Mouse (Mus musculus) embryonic facial prominence, embryonic 12.5 days (tissue): ENCODE measurements around the gene Cdc123. TPM values are rescaled to one million over a fixed set of nuclear protein-coding genes. Genes with fewer than 3 reads are reported as not detected.
"Not testable (repeated sequence)": the region's sequence is repeated elsewhere in the genome, so short reads cannot be mapped to it uniquely, and the experiment has no call there.

Source experiments
- ATAC-seq: fragments of 200-750 bp; cut with Nextera tagmentation; 2 replicates; pipeline ENCODE4 v1.8.0; 2017; ENCODE audit not compliant: insufficient number of reproducible peaks, insufficient read depth, low FRiP score, low TSS enrichment
- H3K27ac ChIP-seq: fragments of 300-500 bp; sonication (generic); 2 replicates; pipeline ENCODE4 v1.5.1; 2016; ENCODE audit warnings: mild to moderate bottlenecking
- H3K27me3 ChIP-seq: fragments of 300-500 bp; sonication (generic); 2 replicates; pipeline ENCODE4 v1.6.1; 2016; ENCODE audit warnings: mild to moderate bottlenecking, moderate library complexity
- H3K36me3 ChIP-seq: fragments of 300-500 bp; sonication (generic); 2 replicates; pipeline ENCODE4 v1.6.1; 2016; ENCODE audit warnings: mild to moderate bottlenecking
- H3K4me1 ChIP-seq: fragments of 300-500 bp; sonication (generic); 2 replicates; pipeline ENCODE4 v1.6.1; 2016
- H3K4me2 ChIP-seq: fragments of 300-500 bp; sonication (generic); replicated peaks from 2 replicates; pipeline ENCODE4 v1.6.1; 2016; ENCODE audit warnings: mild to moderate bottlenecking, moderate library complexity
- H3K4me3 ChIP-seq: fragments of 300-500 bp; sonication (generic); 2 replicates; pipeline ENCODE4 v1.5.1; 2016; ENCODE audit warnings: mild to moderate bottlenecking
- H3K9ac ChIP-seq: fragments of 300-500 bp; sonication (generic); 2 replicates; pipeline ENCODE4 v1.6.1; 2016; ENCODE audit warnings: mild to moderate bottlenecking, moderate library complexity
- H3K9me3 ChIP-seq: fragments of 300-500 bp; sonication (generic); 2 replicates; pipeline ENCODE4 v1.6.1; 2016; ENCODE audit warnings: mild to moderate bottlenecking, moderate library complexity
- WGBS: fragments of 180-500 bp; shearing (Covaris S2); methylation state at CpG from one replicate; pipeline ENCODE4 v1.1.7; 2016; 5-methylcytosine and 5-hydroxymethylcytosine counted together
- polyA plus RNA-seq: library from polyadenylated mRNA; unstranded; fragments of >200 nt; fragmentation: Nextera tagmentation; extraction: Ambion mirVana; gene quantifications from 2 replicates; pipeline ENCODE4 v1.2.1, GENCODE M21; 2016

Gene Cdc123
- polyA plus RNA-seq, 1 experiment from 2014 or later, result 358 TPM

GRCm38 (mm10) chr2:5844181-5844872, 637 bp downstream of the Cdc123 start:
- peak overlapping the region; percentile 84 for H3K9ac ChIP-seq
- H3K4me3 ChIP-seq, result peak overlapping the region; percentile 75
- 0 out of 2 replicates have a peak, but pooled peaks cover 3% of the 10 kb centered on the region for H3K9me3 ChIP-seq
- H3K4me2 ChIP-seq, result peak overlapping the region; percentile 59
- H3K36me3 ChIP-seq, result peaks cover 34% of the 10 kb centered on the region
- H3K27ac ChIP-seq, result peak overlapping the region; percentile 94
- peaks cover 5% of the 10 kb centered on the region; the same call in 1 of the 2 replicates for H3K4me1 ChIP-seq
- H3K27me3 ChIP-seq, result no peaks in the 10 kb centered on the region
- ATAC-seq, result 0 out of 2 replicates have a peak, but pooled peaks have one; percentile 28
- 4% methylated on average over 23 of the region's 23 CpGs for WGBS

- peaks cover 53% of the 10 kb centered on the region for H3K36me3 ChIP-seq
- H3K4me2 ChIP-seq, result no peak overlapping the region
- no peak overlapping the region for H3K27ac ChIP-seq
- no peaks in the 10 kb centered on the region for H3K4me1 ChIP-seq
- no peaks in the 10 kb centered on the region for H3K27me3 ChIP-seq
- H3K9ac ChIP-seq, result no peak overlapping the region
- 98% methylated on average over 11 of the region's 11 CpGs for WGBS
- no peak for ATAC-seq
- H3K4me3 ChIP-seq, result no peak overlapping the region
- H3K9me3 ChIP-seq, result 0 out of 2 replicates have a peak, but pooled peaks cover 3% of the 10 kb centered on the region
Measured at GRCm38 (mm10) chr2:5840815-5841214, 4.1 kb downstream of the Cdc123 start.

- Histone ChIP-seq H3K4me2 (no peak overlapping the region), H3K4me1 (no peaks in the 10 kb centered on the region), H3K4me3 (no peak overlapping the region), H3K9me3 (no peaks in the 10 kb centered on the region), H3K36me3 (peaks cover 46% of the 10 kb centered on the region), H3K27me3 (no peaks in the 10 kb centered on the region), H3K27ac (no peak overlapping the region), H3K9ac (no peak overlapping the region)
- 94% methylated on average over 5 of the region's 5 CpGs for WGBS
- no peak for ATAC-seq
Measured at GRCm38 (mm10) chr2:5825265-5825913, 19.6 kb downstream of the Cdc123 start.

- Histone ChIP-seq H3K4me2 (no peak overlapping the region), H3K27me3 (no peaks in the 10 kb centered on the region), H3K9me3 (no peaks in the 10 kb centered on the region), H3K4me1 (no peaks in the 10 kb centered on the region), H3K4me3 (no peak overlapping the region), H3K27ac (no peak overlapping the region), H3K36me3 (peaks cover 49% of the 10 kb centered on the region), H3K9ac (no peak overlapping the region)
- no peak for ATAC-seq
- WGBS, result 90% methylated on average over 5 of the region's 5 CpGs
Measured at GRCm38 (mm10) chr2:5824685-5825084, 20.3 kb downstream of the Cdc123 start.

GRCm38 (mm10) chr2:5824213-5824612, 20.8 kb downstream of the Cdc123 start:
- no peak overlapping the region for H3K4me3 ChIP-seq
- H3K4me1 ChIP-seq, result no peaks in the 10 kb centered on the region
- H3K27ac ChIP-seq, result no peak overlapping the region
- WGBS, result 19% methylated on average over 1 of the region's 1 CpGs
- ATAC-seq, result no peak
- no peak overlapping the region for H3K4me2 ChIP-seq
- no peak overlapping the region for H3K9ac ChIP-seq
- H3K36me3 ChIP-seq, result peaks cover 54% of the 10 kb centered on the region
- H3K9me3 ChIP-seq, result no peaks in the 10 kb centered on the region
- H3K27me3 ChIP-seq, result no peaks in the 10 kb centered on the region

- Histone ChIP-seq H3K4me2 (no peak overlapping the region), H3K4me3 (no peak overlapping the region), H3K27me3 (no peaks in the 10 kb centered on the region), H3K9ac (no peak overlapping the region), H3K4me1 (no peaks in the 10 kb centered on the region), H3K9me3 (no peaks in the 10 kb centered on the region), H3K36me3 (peaks cover 61% of the 10 kb centered on the region), H3K27ac (no peak overlapping the region)
- ATAC-seq, result no peak
- 94% methylated on average over 6 of the region's 6 CpGs for WGBS
Measured at GRCm38 (mm10) chr2:5822449-5822848, 22.5 kb downstream of the Cdc123 start.

- H3K9ac ChIP-seq, result no peak overlapping the region
- no peaks in the 10 kb centered on the region for H3K4me1 ChIP-seq
- H3K27me3 ChIP-seq, result no peaks in the 10 kb centered on the region
- ATAC-seq, result no peak
- peaks cover 61% of the 10 kb centered on the region for H3K36me3 ChIP-seq
- H3K4me2 ChIP-seq, result no peak overlapping the region
- no peaks in the 10 kb centered on the region for H3K9me3 ChIP-seq
- no peak overlapping the region for H3K27ac ChIP-seq
- no peak overlapping the region for H3K4me3 ChIP-seq
- WGBS, result 89% methylated on average over 10 of the region's 10 CpGs
Measured at GRCm38 (mm10) chr2:5821264-5821663, 23.7 kb downstream of the Cdc123 start.

- WGBS, result 95% methylated on average over 5 of the region's 5 CpGs
- no peak for ATAC-seq
- no peaks in the 10 kb centered on the region for H3K4me1 ChIP-seq
- H3K4me2 ChIP-seq, result no peak overlapping the region
- no peak overlapping the region for H3K4me3 ChIP-seq
- H3K9me3 ChIP-seq, result no peaks in the 10 kb centered on the region
- H3K9ac ChIP-seq, result no peak overlapping the region
- H3K27me3 ChIP-seq, result no peaks in the 10 kb centered on the region
- H3K36me3 ChIP-seq, result peaks cover 48% of the 10 kb centered on the region
- no peak overlapping the region for H3K27ac ChIP-seq
Measured at GRCm38 (mm10) chr2:5811235-5811782, 33.7 kb downstream of the Cdc123 start.

- no peaks in the 10 kb centered on the region for H3K4me1 ChIP-seq
- H3K4me3 ChIP-seq, result no peak overlapping the region
- H3K4me2 ChIP-seq, result no peak overlapping the region
- no peaks in the 10 kb centered on the region for H3K9me3 ChIP-seq
- H3K9ac ChIP-seq, result no peak overlapping the region
- no peak overlapping the region for H3K27ac ChIP-seq
- no peaks in the 10 kb centered on the region for H3K27me3 ChIP-seq
- no peak for ATAC-seq
- H3K36me3 ChIP-seq, result peaks cover 49% of the 10 kb centered on the region
- WGBS, result 94% methylated on average over 5 of the region's 5 CpGs
Measured at GRCm38 (mm10) chr2:5810036-5810718, 34.8 kb downstream of the Cdc123 start.

GRCm38 (mm10) chr2:5806201-5806600, 38.8 kb downstream of the Cdc123 start:
- ATAC-seq, H3K27ac ChIP-seq, H3K4me1 ChIP-seq, H3K9me3 ChIP-seq, H3K4me2 ChIP-seq, H3K27me3 ChIP-seq, H3K9ac ChIP-seq, H3K4me3 ChIP-seq: not testable (repeated sequence)
- 76% methylated on average over 3 of the region's 3 CpGs for WGBS
- H3K36me3 ChIP-seq, result peaks cover 54% of the 10 kb centered on the region

- no peak overlapping the region for H3K4me2 ChIP-seq
- ATAC-seq, result no peak
- H3K4me1 ChIP-seq, result no peaks in the 10 kb centered on the region
- no peak overlapping the region for H3K4me3 ChIP-seq
- H3K9ac ChIP-seq, result no peak overlapping the region
- H3K27ac ChIP-seq, result no peak overlapping the region
- H3K36me3 ChIP-seq, result peaks cover 55% of the 10 kb centered on the region
- WGBS, result 92% methylated on average over 7 of the region's 7 CpGs
- no peaks in the 10 kb centered on the region for H3K27me3 ChIP-seq
- H3K9me3 ChIP-seq, result no peaks in the 10 kb centered on the region
Measured at GRCm38 (mm10) chr2:5805228-5805627, 39.7 kb downstream of the Cdc123 start.
